Mouse (Mus musculus) liver, embryonic 16.5 days (tissue): Measurements from ENCODE around the gene Map1b. TPM values are rescaled to one million over a fixed set of nuclear protein-coding genes. Genes with fewer than 3 reads are reported as not detected.

Experiments
- ATAC-seq: fragments of 200-750 bp; cut with Nextera tagmentation; 2 replicates; pipeline ENCODE4 v1.8.0; 2017; ENCODE audit warnings: low read depth, mild to moderate bottlenecking, moderate number of reproducible peaks, moderate library complexity
- H3K27ac ChIP-seq: fragments of 300-500 bp; sonication (generic); 2 replicates; pipeline ENCODE4 v1.5.1; 2014; ENCODE audit warnings: mild to moderate bottlenecking, low read length
- H3K27me3 ChIP-seq: fragments of 300-500 bp; sonication (generic); 2 replicates; pipeline ENCODE4 v1.6.1; 2014; ENCODE audit warnings: low read depth, low read length, mixed read lengths; ENCODE audit not compliant: control insufficient read depth, insufficient read depth
- H3K36me3 ChIP-seq: fragments of 300-500 bp; sonication (generic); 2 replicates; pipeline ENCODE4 v1.6.1; 2014; ENCODE audit warnings: mild to moderate bottlenecking; ENCODE audit not compliant: control insufficient read depth, insufficient read depth
- H3K4me1 ChIP-seq: fragments of 300-500 bp; sonication (generic); 2 replicates; pipeline ENCODE4 v1.6.1; 2014; ENCODE audit warnings: low read depth, low read length, mixed read lengths; ENCODE audit not compliant: control insufficient read depth
- H3K4me2 ChIP-seq: fragments of 300-500 bp; sonication (generic); 2 replicates; pipeline ENCODE4 v1.6.1; 2014; ENCODE audit warnings: low read depth, low read length, mixed read lengths
- H3K4me3 ChIP-seq: fragments of 300-500 bp; sonication (generic); 2 replicates; pipeline ENCODE4 v1.5.1; 2014; ENCODE audit warnings: low read depth, mild to moderate bottlenecking, low read length
- H3K9ac ChIP-seq: fragments of 300-500 bp; sonication (generic); 2 replicates; pipeline ENCODE4 v1.6.1; 2014; ENCODE audit warnings: low read depth, low read length
- H3K9me3 ChIP-seq: fragments of 300-500 bp; sonication (generic); replicated peaks from 2 replicates; pipeline ENCODE4 v1.6.1; 2016; ENCODE audit warnings: low read length; ENCODE audit not compliant: control insufficient read depth
- WGBS: fragments of 180-500 bp; shearing (Covaris S2); extraction: QIAGEN DNeasy Blood & Tissue Kit; methylation state at CpG from one replicate; pipeline ENCODE4 v1.1.7; 2014; ENCODE audit not compliant: insufficient replicate concordance; 5-methylcytosine and 5-hydroxymethylcytosine counted together
- polyA plus RNA-seq: library from polyadenylated mRNA; unstranded; fragments of >200 nt; fragmentation: Nextera tagmentation; extraction: Ambion mirVana; gene quantifications from 2 replicates; pipeline ENCODE4 v1.2.1, GENCODE M21; 2015

The Map1b gene
- polyA plus RNA-seq, 1 experiment from 2014 or later = 2.9 TPM

GRCm38 (mm10) chr13:99485331-99485733 is 31.0 kb downstream of the Map1b start:
- ATAC-seq = no peak
- no peak overlapping the region for H3K27ac ChIP-seq
- WGBS = 61% methylated on average over 7 of the region's 7 CpGs

GRCm38 (mm10) chr13:99484905-99485304 is 31.4 kb downstream of the Map1b start:
- Histone ChIP-seq H3K9ac (no peak overlapping the region), H3K4me1 (no peaks in the 10 kb centered on the region), H3K4me2 (no peak overlapping the region), H3K4me3 (no peak overlapping the region), H3K9me3 (no peaks in the 10 kb centered on the region), H3K36me3 (no peaks in the 10 kb centered on the region), H3K27ac (no peak overlapping the region), H3K27me3 (no peaks in the 10 kb centered on the region)
- ATAC-seq = no peak
- WGBS = 64% methylated on average over 10 of the region's 10 CpGs

More at GRCm38 (mm10) chr13:99485331-99485733, 31.0 kb downstream of the Map1b start:
- no peak overlapping the region for H3K4me2 ChIP-seq
- H3K4me3 ChIP-seq = no peak overlapping the region
- H3K9ac ChIP-seq = no peak overlapping the region
- no peaks in the 10 kb centered on the region for H3K9me3 ChIP-seq
- no peaks in the 10 kb centered on the region for H3K4me1 ChIP-seq
- H3K36me3 ChIP-seq = no peaks in the 10 kb centered on the region
- no peaks in the 10 kb centered on the region for H3K27me3 ChIP-seq

GRCm38 (mm10) chr13:99483433-99483832 is 32.9 kb downstream of the Map1b start:
- no peak overlapping the region for H3K9ac ChIP-seq
- H3K27ac ChIP-seq = no peak overlapping the region
- no peak overlapping the region for H3K4me2 ChIP-seq
- ATAC-seq = no peak
- no peaks in the 10 kb centered on the region for H3K4me1 ChIP-seq
- no peaks in the 10 kb centered on the region for H3K9me3 ChIP-seq
- no peak overlapping the region for H3K4me3 ChIP-seq
- H3K36me3 ChIP-seq = no peaks in the 10 kb centered on the region
- H3K27me3 ChIP-seq = no peaks in the 10 kb centered on the region

GRCm38 (mm10) chr13:99475488-99475887 is 40.9 kb downstream of the Map1b start:
- no peak overlapping the region for H3K9ac ChIP-seq
- H3K4me1 ChIP-seq = no peaks in the 10 kb centered on the region
- no peaks in the 10 kb centered on the region for H3K9me3 ChIP-seq
- WGBS = 6% methylated on average over 6 of the region's 6 CpGs
- H3K36me3 ChIP-seq = no peaks in the 10 kb centered on the region
- H3K4me2 ChIP-seq = no peak overlapping the region
- ATAC-seq = no peak
- no peaks in the 10 kb centered on the region for H3K27me3 ChIP-seq
- H3K4me3 ChIP-seq = no peak overlapping the region
- no peak overlapping the region for H3K27ac ChIP-seq

GRCm38 (mm10) chr13:99475033-99475432 is 41.3 kb downstream of the Map1b start:
- H3K27me3 ChIP-seq = no peaks in the 10 kb centered on the region
- no peak overlapping the region for H3K4me2 ChIP-seq
- H3K4me3 ChIP-seq = no peak overlapping the region
- no peaks in the 10 kb centered on the region for H3K4me1 ChIP-seq
- H3K9me3 ChIP-seq = no peaks in the 10 kb centered on the region
- no peak overlapping the region for H3K9ac ChIP-seq
- H3K36me3 ChIP-seq = no peaks in the 10 kb centered on the region
- WGBS = 9% methylated on average over 5 of the region's 5 CpGs
- no peak for ATAC-seq
- no peak overlapping the region for H3K27ac ChIP-seq

- no peak overlapping the region for H3K27ac ChIP-seq
- H3K4me1 ChIP-seq = no peaks in the 10 kb centered on the region
- no peaks in the 10 kb centered on the region for H3K9me3 ChIP-seq
- H3K36me3 ChIP-seq = no peaks in the 10 kb centered on the region
- WGBS = 79% methylated on average over 7 of the region's 7 CpGs
- H3K4me2 ChIP-seq = no peak overlapping the region
- H3K9ac ChIP-seq = no peak overlapping the region
- H3K27me3 ChIP-seq = no peaks in the 10 kb centered on the region
- ATAC-seq = no peak
- H3K4me3 ChIP-seq = no peak overlapping the region
Observed at GRCm38 (mm10) chr13:99474108-99474507, 42.2 kb downstream of the Map1b start.

GRCm38 (mm10) chr13:99472028-99472427 is 44.3 kb downstream of the Map1b start:
- no peak for ATAC-seq
- 62% methylated on average over 9 of the region's 9 CpGs for WGBS
- no peaks in the 10 kb centered on the region for H3K9me3 ChIP-seq

GRCm38 (mm10) chr13:99470084-99470483 is 46.3 kb downstream of the Map1b start:
- Histone ChIP-seq H3K27me3 (no peaks in the 10 kb centered on the region), H3K9me3 (no peaks in the 10 kb centered on the region), H3K36me3 (no peaks in the 10 kb centered on the region), H3K9ac (no peak overlapping the region), H3K4me2 (no peak overlapping the region), H3K27ac (no peak overlapping the region), H3K4me3 (no peak overlapping the region), H3K4me1 (no peaks in the 10 kb centered on the region)
- no peak for ATAC-seq
- 74% methylated on average over 7 of the region's 7 CpGs for WGBS

More at GRCm38 (mm10) chr13:99472028-99472427, 44.3 kb downstream of the Map1b start:
- Histone ChIP-seq H3K27ac (no peak overlapping the region), H3K4me1 (no peaks in the 10 kb centered on the region), H3K4me3 (no peak overlapping the region), H3K27me3 (no peaks in the 10 kb centered on the region), H3K9ac (no peak overlapping the region), H3K36me3 (no peaks in the 10 kb centered on the region), H3K4me2 (no peak overlapping the region)

- H3K27me3 ChIP-seq = no peaks in the 10 kb centered on the region
- no peaks in the 10 kb centered on the region for H3K36me3 ChIP-seq
- no peaks in the 10 kb centered on the region for H3K4me1 ChIP-seq
- H3K27ac ChIP-seq = no peak overlapping the region
- H3K9me3 ChIP-seq = no peaks in the 10 kb centered on the region
- WGBS = 56% methylated on average over 2 of the region's 2 CpGs
- H3K9ac ChIP-seq = no peak overlapping the region
- no peak for ATAC-seq
- H3K4me2 ChIP-seq = no peak overlapping the region
- H3K4me3 ChIP-seq = no peak overlapping the region
Observed at GRCm38 (mm10) chr13:99468267-99468666, 48.1 kb downstream of the Map1b start.
